Mouse (Mus musculus): Measurements from ENCODE around the gene Smg9. TPM values are rescaled to one million over a fixed set of nuclear protein-coding genes. Genes with fewer than 3 reads are reported as not detected.

Gene Smg9
- total and polyA plus RNA-seq, 3 experiments: 54.6 to 95.3 TPM; not detected in 1

GRCm38 (mm10) chr7:24406528-24407344, 7.3 kb downstream of the Smg9 start:
- Histone ChIP-seq H3K9me3 (replicated peaks; ENCODE audit: insufficient read depth, low read length) (no peaks in the 10 kb centered on the region), H3K27me3 (ENCODE audit: control insufficient read depth in 1 of 2, insufficient read depth in 2 of 2, low read length in 2 of 2) (no peaks in the 10 kb centered on the region), H3K79me2 (ENCODE audit: control insufficient read depth, insufficient read depth, low read length, poor library complexity) (peaks cover 3% of the 10 kb centered on the region; the same call in 1 of the 2 replicates), H3K9ac (ENCODE audit: control insufficient read depth, low read depth, low read length, poor library complexity, severe bottlenecking) (no peak overlapping the region), H3K36me3 (ENCODE audit: control insufficient read depth in 1 of 2, insufficient read depth in 2 of 2, low read length in 2 of 2) (peaks cover 0 to 5% of the 10 kb centered on the region in 2 experiments; a peak in 1 of 4 replicates), H3K4me3 (ENCODE audit: control insufficient read depth in 1 of 2, insufficient read depth in 1 of 2, low read depth in 2 of 2, low read length in 2 of 2) (no peak overlapping the region), H3K4me1 (ENCODE audit: control insufficient read depth in 1 of 2, insufficient read depth in 2 of 2, low read length in 2 of 2) (no peaks in the 10 kb centered on the region), H3K27ac (ENCODE audit: control insufficient read depth, low read depth, low read length) (no peak overlapping the region)
- DNase-seq (ENCODE audit: low read depth, low spot score): peak; percentile 87
- TF ChIP-seq CHD1 (IDR thresholded peaks at IDR 0.05; ENCODE audit: low read depth, low read length) (no peak), MYC (IDR thresholded peaks at IDR 0.05; ENCODE audit: low read depth, low read length) (peak; percentile 32; the same call in 1 of the 2 replicates), RAD21 (IDR thresholded peaks at IDR 0.05; ENCODE audit: low read depth, low read length) (peak; percentile 83), ZMIZ1 (IDR thresholded peaks at IDR 0.05; ENCODE audit: low read depth, low read length) (no peak), ETS1 (IDR thresholded peaks at IDR 0.05; ENCODE audit: low read depth, low read length) (peak; percentile 21; the same call in 1 of the 2 replicates), RCOR1 (IDR thresholded peaks at IDR 0.05; ENCODE audit: low read depth, low read length) (peak; percentile 58; the same call in 1 of the 2 replicates), CHD2 (IDR thresholded peaks at IDR 0.05; ENCODE audit: low read length) (no peak), TCF12 (IDR thresholded peaks at IDR 0.05; ENCODE audit: low read depth, low read length) (0 out of 2 replicates have a peak, but pooled peaks have one; percentile 21), ZKSCAN1 (IDR thresholded peaks at IDR 0.05; ENCODE audit: low read depth, low read length) (no peak), SMC3 (IDR thresholded peaks at IDR 0.05; ENCODE audit: low read depth, low read length) (peak; percentile 80), SIN3A (IDR thresholded peaks at IDR 0.05; ENCODE audit: low read length) (peak; percentile 77), POLR2AphosphoS5 (IDR thresholded peaks at IDR 0.05; ENCODE audit: borderline replicate concordance, low read depth, low read length) (no peak), E2F4 (IDR thresholded peaks at IDR 0.05; ENCODE audit: borderline replicate concordance, low read depth, low read length) (no peak), KAT2A (conservative IDR thresholded peaks at IDR 0.05; ENCODE audit: low read depth, low read length) (no peak), MAZ (IDR thresholded peaks at IDR 0.05; ENCODE audit: low read depth, low read length) (0 out of 2 replicates have a peak, but pooled peaks have one; percentile 58), ZC3H11A (IDR thresholded peaks at IDR 0.05; ENCODE audit: low read depth, low read length) (peak; percentile 72), ZNF384 (IDR thresholded peaks at IDR 0.05; ENCODE audit: low read depth, low read length) (peak; percentile 53; the same call in 1 of the 2 replicates), CTCF (IDR thresholded peaks at IDR 0.05 in 2 of 3, conservative IDR thresholded peaks at IDR 0.05 in 1 of 3; ENCODE audit: control insufficient read depth in 1 of 3, insufficient read depth in 1 of 3, low read depth in 2 of 3, low read length in 3 of 3, poor library complexity in 1 of 3, severe bottlenecking in 1 of 3) (peak; percentile 72 to 94 (median 80)), HCFC1 (IDR thresholded peaks at IDR 0.05; ENCODE audit: low read depth, low read length) (0 out of 2 replicates have a peak, but pooled peaks have one; percentile 9), GATA1 (IDR thresholded peaks at IDR 0.05; ENCODE audit: low read depth, low read length) (peak; percentile 71), MXI1 (IDR thresholded peaks at IDR 0.05; ENCODE audit: low read depth, low read length) (no peak), USF2 (IDR thresholded peaks at IDR 0.05; ENCODE audit: borderline replicate concordance in 1 of 2, insufficient read depth in 1 of 2, low read depth in 1 of 2, low read length in 2 of 2) (no peak), TBP (IDR thresholded peaks at IDR 0.05; ENCODE audit: low read depth, low read length) (0 out of 2 replicates have a peak, but pooled peaks have one; percentile 20)
